Mouse (Mus musculus) stomach, postnatal 0 days (tissue): ENCODE measurements around the gene Trp53. TPM values are rescaled to one million over a fixed set of nuclear protein-coding genes. Genes with fewer than 3 reads are reported as not detected.
"Not testable (repeated sequence)": the region's sequence is repeated elsewhere in the genome, so short reads cannot be mapped to it uniquely, and the experiment has no call there.

ENCODE experiments used
- ATAC-seq: fragments of 200-750 bp; cut with Nextera tagmentation; 2 replicates; pipeline ENCODE4 v1.8.0; 2017; ENCODE audit not compliant: low FRiP score, low TSS enrichment
- DNase-seq: peaks from one replicate; pipeline ENCODE4 v3.0.0-alpha.2; 2016; ENCODE audit warnings: low spot score
- H3K27ac ChIP-seq: fragments of 300-500 bp; sonication (generic); replicated peaks from 2 replicates; pipeline ENCODE4 v1.5.1; 2014; ENCODE audit warnings: mild to moderate bottlenecking, control low read depth
- H3K27me3 ChIP-seq: fragments of 300-500 bp; sonication (generic); 2 replicates; pipeline ENCODE4 v1.6.1; 2014; ENCODE audit warnings: low read length; ENCODE audit not compliant: control insufficient read depth, insufficient read depth
- H3K36me3 ChIP-seq: fragments of 300-500 bp; sonication (generic); 2 replicates; pipeline ENCODE4 v1.6.1; 2014; ENCODE audit warnings: low read length, mixed read lengths; ENCODE audit not compliant: control insufficient read depth, insufficient read depth
- H3K4me1 ChIP-seq: fragments of 300-500 bp; sonication (generic); replicated peaks from 2 replicates; pipeline ENCODE4 v1.6.1; 2014; ENCODE audit warnings: antibody characterized with exemption; ENCODE audit not compliant: control insufficient read depth, insufficient read depth
- H3K4me2 ChIP-seq: fragments of 300-500 bp; sonication (generic); replicated peaks from 2 replicates; pipeline ENCODE4 v1.6.1; 2014; ENCODE audit warnings: low read depth, mild to moderate bottlenecking, control low read depth, moderate library complexity
- H3K4me3 ChIP-seq: fragments of 300-500 bp; sonication (generic); 2 replicates; pipeline ENCODE4 v1.5.1; 2014; ENCODE audit warnings: low read depth, low read length, control low read depth
- H3K9ac ChIP-seq: fragments of 300-500 bp; sonication (generic); 2 replicates; pipeline ENCODE4 v1.6.1; 2014; ENCODE audit warnings: mild to moderate bottlenecking, low read length, control low read depth, mixed read lengths
- H3K9me3 ChIP-seq: fragments of 300-500 bp; sonication (generic); 2 replicates; pipeline ENCODE4 v1.6.1; 2016; ENCODE audit warnings: low read length; ENCODE audit not compliant: control insufficient read depth
- CTCF ChIP-seq: IDR thresholded peaks from 2 replicates; pipeline ENCODE4 v1.5.1; 2016; ENCODE audit warnings: antibody characterized with exemption, low read depth, mild to moderate bottlenecking, moderate library complexity
- EP300 ChIP-seq: optimal IDR thresholded peaks from 2 replicates; pipeline ENCODE3; 2016; ENCODE audit warnings: antibody characterized with exemption
- WGBS: fragments of 180-500 bp; shearing (Covaris S2); extraction: QIAGEN DNeasy Blood & Tissue Kit; methylation state at CpG from one replicate; pipeline ENCODE4 v1.1.7; 2014; 5-methylcytosine and 5-hydroxymethylcytosine counted together
- polyA plus RNA-seq: library from polyadenylated mRNA; unstranded; fragments of >200 nt; fragmentation: Nextera tagmentation; extraction: Ambion mirVana; gene quantifications from 2 replicates; pipeline ENCODE4 v1.2.1, GENCODE M21; 2015

Gene Trp53
- polyA plus RNA-seq: 45.0 and 51.4 TPM in 2 replicates

DNA sequence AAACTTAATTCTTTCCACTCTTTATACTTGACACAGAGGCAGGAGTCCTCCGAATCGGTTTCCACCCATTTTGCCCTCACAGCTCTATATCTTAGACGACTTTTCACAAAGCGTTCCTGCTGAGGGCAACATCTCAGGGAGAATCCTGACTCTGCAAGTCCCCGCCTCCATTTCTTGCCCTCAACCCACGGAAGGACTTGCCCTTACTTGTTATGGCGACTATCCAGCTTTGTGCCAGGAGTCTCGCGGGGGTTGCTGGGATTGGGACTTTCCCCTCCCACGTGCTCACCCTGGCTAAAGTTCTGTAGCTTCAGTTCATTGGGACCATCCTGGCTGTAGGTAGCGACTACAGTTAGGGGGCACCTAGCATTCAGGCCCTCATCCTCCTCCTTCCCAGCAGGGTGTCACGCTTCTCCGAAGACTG, at the start of gene Trp53, which contains the start of gene Wrap53:
Gene Trp53, plus strand, starts transcription at position 269 of the 424 bp plus-strand sequence.
Gene Wrap53, minus strand, starts transcription at position 165 of the 424 bp plus-strand sequence.
- Histone ChIP-seq H3K4me3 (peak within 1 kb of the TSS; percentile 48), H3K36me3 (no peaks in the 10 kb centered on the region), H3K4me2 (peak within 1 kb of the TSS; percentile 93), H3K9me3 (no peaks in the 10 kb centered on the region), H3K27ac (peak within 1 kb of the TSS; percentile 96), H3K4me1 (0 out of 2 replicates have a peak, but pooled peaks cover 8% of the 10 kb centered on the region), H3K9ac (peak within 1 kb of the TSS; percentile 74), H3K27me3 (no peaks in the 10 kb centered on the region)
- ATAC-seq: peak; percentile 69
- TF ChIP-seq CTCF (peak; percentile 29; the same call in 1 of the 2 replicates), EP300 (no peak)
- DNase-seq: peak; percentile 93
- WGBS: 0% methylated on average over 13 of the region's 13 CpGs

DNA sequence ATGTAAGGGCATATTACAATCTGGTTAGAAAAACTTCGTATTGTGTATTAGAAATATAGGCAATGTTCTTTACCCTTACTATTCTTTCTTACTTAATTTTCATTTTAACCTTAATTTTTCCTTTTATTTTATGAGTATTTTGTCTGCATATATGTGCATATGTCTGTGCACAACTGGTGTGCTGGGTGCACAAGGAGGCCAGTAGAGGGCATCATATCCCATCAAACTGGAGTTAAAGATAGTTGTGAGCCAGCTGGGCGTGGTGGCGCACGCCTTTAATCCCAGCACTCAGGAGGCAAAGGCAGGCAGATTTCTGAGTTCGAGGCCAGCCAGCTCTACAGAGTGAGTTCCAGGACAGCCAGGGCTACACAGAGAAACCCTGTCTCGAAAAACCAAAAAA, 49.4 kb upstream of the Trp53 start:
- H3K27me3 ChIP-seq, DNase-seq, H3K4me2 ChIP-seq, H3K36me3 ChIP-seq, ATAC-seq, H3K9me3 ChIP-seq, H3K9ac ChIP-seq, H3K4me1 ChIP-seq, H3K4me3 ChIP-seq, H3K27ac ChIP-seq: not testable (repeated sequence)
- WGBS: 91% methylated on average over 6 of the region's 6 CpGs
- peak; percentile 46 for TF ChIP-seq CTCF

DNA sequence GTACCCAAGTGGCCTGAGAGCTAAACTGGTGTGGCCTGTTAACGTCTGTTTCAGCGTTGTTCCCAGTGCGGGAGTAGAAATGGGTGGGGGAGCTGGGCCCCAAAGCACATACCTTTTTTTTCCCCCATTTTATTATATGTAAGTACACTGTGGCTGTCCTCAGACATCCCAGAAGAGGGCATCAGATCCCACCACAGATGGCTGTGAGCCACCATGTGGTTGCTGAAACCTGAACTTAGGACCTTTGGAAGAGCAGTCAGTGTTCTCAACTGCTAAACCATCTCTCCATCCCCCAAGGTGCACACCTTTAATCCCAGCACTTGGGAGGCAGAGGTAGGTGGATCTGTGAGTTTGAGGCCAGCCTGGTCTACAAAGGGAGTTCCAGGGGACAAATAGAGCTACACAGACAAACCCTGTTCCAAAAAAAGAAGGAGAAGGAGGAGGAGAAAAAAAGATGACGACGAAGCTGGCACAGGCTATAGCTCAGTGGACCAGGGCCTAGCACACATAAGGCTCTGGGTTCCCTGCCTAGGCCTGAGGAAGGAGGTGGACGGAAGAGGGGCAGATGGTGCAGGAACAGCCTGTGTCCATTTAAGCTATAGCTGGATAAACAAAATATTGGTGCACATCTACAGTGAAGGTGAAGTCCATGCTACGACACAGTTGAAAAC, 47.5 kb upstream of the Trp53 start:
- no peak overlapping the region for H3K4me3 ChIP-seq
- no peak overlapping the region for H3K9ac ChIP-seq
- TF ChIP-seq CTCF (0 out of 2 replicates have a peak, but pooled peaks have one; percentile 10), EP300 (no peak)
- H3K36me3 ChIP-seq: no peaks in the 10 kb centered on the region
- ATAC-seq (no peak), DNase-seq (no peak)
- no peaks in the 10 kb centered on the region for H3K27me3 ChIP-seq
- no peak overlapping the region for H3K27ac ChIP-seq
- no peaks in the 10 kb centered on the region for H3K4me1 ChIP-seq
- H3K9me3 ChIP-seq: no peaks in the 10 kb centered on the region
- 76% methylated on average over 7 of the region's 7 CpGs for WGBS
- H3K4me2 ChIP-seq: no peak overlapping the region

DNA sequence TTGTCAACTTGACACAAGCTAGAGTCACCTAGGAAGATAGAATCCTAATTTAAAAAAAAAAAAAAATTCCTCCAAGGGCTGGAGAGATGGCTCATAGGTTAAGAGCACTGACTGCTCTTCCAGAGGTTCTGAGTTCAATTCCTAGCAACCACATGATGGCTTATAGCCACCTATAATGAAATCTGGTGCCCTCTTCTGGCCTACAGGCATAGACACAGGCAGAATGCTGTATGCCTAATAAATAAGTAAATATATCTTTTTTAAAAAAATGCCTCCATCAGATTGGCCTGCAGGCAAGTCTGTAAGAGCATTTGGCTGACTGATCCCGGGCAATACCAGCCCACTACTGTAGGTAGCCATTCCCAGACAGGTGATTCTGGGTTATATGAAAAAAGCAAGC, 45.2 kb upstream of the Trp53 start:
- Histone ChIP-seq H3K4me1 (no peaks in the 10 kb centered on the region), H3K9ac (no peak overlapping the region), H3K4me2 (no peak overlapping the region), H3K27me3 (no peaks in the 10 kb centered on the region), H3K4me3 (no peak overlapping the region), H3K36me3 (no peaks in the 10 kb centered on the region), H3K9me3 (no peaks in the 10 kb centered on the region), H3K27ac (no peak overlapping the region)
- 64% methylated on average over 1 of the region's 1 CpGs for WGBS
- no peak for TF ChIP-seq EP300
- peak; percentile 54 for TF ChIP-seq CTCF
- ATAC-seq (no peak), DNase-seq (no peak)

DNA sequence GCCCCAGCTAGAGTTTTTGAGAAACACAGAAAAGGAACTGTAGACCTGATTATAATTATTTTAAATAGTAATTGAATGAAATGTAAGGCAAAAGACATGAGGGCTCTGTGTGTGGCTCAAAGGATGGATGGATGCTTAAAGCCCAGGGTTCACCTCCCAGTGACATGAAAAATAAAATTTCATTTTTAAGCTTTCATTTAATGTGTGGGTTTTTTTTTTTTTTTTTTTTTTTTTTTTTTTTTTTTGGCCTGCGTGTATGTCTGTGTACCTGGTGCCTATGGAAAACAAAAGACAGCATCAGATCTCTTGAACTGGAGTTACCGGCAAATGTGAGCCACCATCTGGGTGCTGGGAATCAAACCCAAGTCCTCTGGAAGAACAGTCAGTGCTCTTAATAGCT, 39.5 kb upstream of the Trp53 start:
- WGBS: 90% methylated on average over 2 of the region's 2 CpGs
- TF ChIP-seq CTCF (no peak), EP300 (no peak)
- Histone ChIP-seq H3K4me1 (no peaks in the 10 kb centered on the region), H3K4me2 (no peak overlapping the region), H3K27me3 (no peaks in the 10 kb centered on the region), H3K9me3 (no peaks in the 10 kb centered on the region), H3K27ac (no peak overlapping the region), H3K4me3 (no peak overlapping the region), H3K9ac (no peak overlapping the region), H3K36me3 (no peaks in the 10 kb centered on the region)
- no peak for ATAC-seq
- DNase-seq: no peak

DNA sequence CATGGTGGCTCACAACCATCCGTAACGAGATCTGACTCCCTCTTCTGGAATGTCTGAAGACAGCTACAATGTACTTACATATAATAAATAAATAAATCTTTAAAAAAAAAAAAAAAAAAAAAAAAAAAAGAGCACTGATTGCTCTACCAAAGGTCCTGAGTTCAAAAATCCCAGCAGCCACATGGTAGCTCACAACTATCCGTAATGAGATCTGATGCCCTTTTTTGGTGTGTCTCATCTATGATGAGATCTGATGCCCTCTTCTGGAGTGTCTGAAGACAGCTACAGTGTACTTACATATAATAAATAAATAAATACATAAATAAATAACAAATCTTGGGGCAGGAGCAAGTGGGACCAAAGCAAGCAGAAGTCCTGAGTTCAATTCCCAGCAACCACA, 38.4 kb upstream of the Trp53 start:
- H3K4me2 ChIP-seq, H3K9me3 ChIP-seq, H3K36me3 ChIP-seq, H3K4me1 ChIP-seq, H3K4me3 ChIP-seq, H3K9ac ChIP-seq, H3K27ac ChIP-seq, DNase-seq, H3K27me3 ChIP-seq, ATAC-seq: not testable (repeated sequence)
- 81% methylated on average over 1 of the region's 3 CpGs for WGBS
